Mouse (Mus musculus) bone marrow macrophage, adult 2 months (primary cell): ENCODE data around the gene Cox6a1.

Experiments
- CTCF ChIP-seq: IDR thresholded peaks from 2 replicates; pipeline ENCODE4 v1.5.1; 2012; ENCODE audit warnings: low read depth, mild to moderate bottlenecking, low read length, moderate library complexity
- POLR2A ChIP-seq: IDR thresholded peaks from 2 replicates; pipeline ENCODE4 v1.6.1; 2012; ENCODE audit warnings: mild to moderate bottlenecking, low read depth, low read length, borderline replicate concordance

DNA sequence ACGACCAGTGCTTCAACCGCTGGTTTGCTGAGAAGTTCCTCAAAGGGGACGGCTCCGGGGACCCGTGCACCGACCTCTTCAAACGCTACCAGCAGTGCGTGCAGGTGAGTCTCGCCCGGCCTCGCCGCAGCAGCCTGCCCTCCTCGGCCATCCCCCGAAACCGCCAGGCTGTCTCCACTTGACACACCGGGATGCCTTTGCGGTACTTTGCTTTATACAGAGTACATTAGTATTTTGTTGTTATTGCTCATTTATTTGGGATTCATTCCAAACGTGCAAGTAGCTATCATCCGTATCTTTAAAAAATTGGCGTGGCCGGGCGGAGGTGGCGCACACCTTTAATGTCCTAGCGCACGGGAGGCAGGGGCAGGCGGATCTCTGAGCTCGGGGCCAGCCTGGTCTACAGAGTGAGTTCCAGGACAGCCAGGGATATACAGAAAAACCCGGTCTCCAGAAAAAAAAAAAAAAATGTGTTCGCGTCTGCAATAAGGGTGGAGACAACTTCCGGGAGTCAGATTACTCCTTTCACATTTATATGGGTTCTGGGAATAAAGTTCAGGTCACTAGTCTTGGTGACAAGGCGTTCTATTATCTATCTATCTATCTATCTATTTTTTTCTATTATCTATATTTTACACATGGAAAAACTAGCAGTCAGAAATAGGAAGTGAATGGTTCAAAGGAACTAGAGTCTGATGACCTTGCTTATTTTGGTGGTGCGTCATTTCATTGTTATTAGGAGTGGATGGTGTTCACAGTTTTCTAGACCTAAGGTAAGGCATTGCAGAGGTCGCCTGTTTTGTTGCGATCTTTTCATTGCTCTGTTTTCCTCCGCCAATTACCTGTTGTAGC lies 7.2 kb downstream of the Cox6a1 start:
- TF ChIP-seq CTCF (no peak), POLR2A (no peak)
